Mouse (Mus musculus): ENCODE data around the gene Ncam1. TPM values are rescaled to one million over a fixed set of nuclear protein-coding genes. Genes with fewer than 3 reads are reported as not detected.

Gene Ncam1
- polyA plus RNA-seq, 1 experiment from 2014 or later: 432 TPM

GRCm38 (mm10) chr9:49485892-49486311, 312.8 kb downstream of the Ncam1 start, which contains the start of gene Ttc12:
Ttc12 (minus strand) TSS chr9:49486225.
- WGBS: under 1% methylated on average over 18 of the region's 18 CpGs
- peaks cover 16% of the 10 kb centered on the region for H3K4me1 ChIP-seq (replicated peaks)
- H3K9ac ChIP-seq (replicated peaks): peak within 1 kb of the TSS; percentile 55
- H3K9me3 ChIP-seq: no peaks in the 10 kb centered on the region
- no peak within 1 kb of the TSS for H3K27ac ChIP-seq
- peak; percentile 88 for ATAC-seq
- H3K4me3 ChIP-seq (replicated peaks): peak within 1 kb of the TSS; percentile 47
- no peaks in the 10 kb centered on the region for H3K36me3 ChIP-seq
- peak within 1 kb of the TSS; percentile 69 for H3K4me2 ChIP-seq (replicated peaks)
- peaks cover 8% of the 10 kb centered on the region; the same call in 1 of the 2 replicates for H3K27me3 ChIP-seq

GRCm38 (mm10) chr9:49485250-49485891, 313.4 kb downstream of the Ncam1 start:
- H3K36me3 ChIP-seq: no peaks in the 10 kb centered on the region
- peak overlapping the region; percentile 55 for H3K9ac ChIP-seq (replicated peaks)
- H3K9me3 ChIP-seq: no peaks in the 10 kb centered on the region
- peak overlapping the region; percentile 47 for H3K4me3 ChIP-seq (replicated peaks)
- ATAC-seq: peak; percentile 44
- no peak overlapping the region for H3K27ac ChIP-seq
- peaks cover 16% of the 10 kb centered on the region for H3K4me1 ChIP-seq (replicated peaks)
- H3K27me3 ChIP-seq: peaks cover 8% of the 10 kb centered on the region; the same call in 1 of the 2 replicates
- H3K4me2 ChIP-seq (replicated peaks): peak overlapping the region; percentile 69
- WGBS: 4% methylated on average over 21 of the region's 21 CpGs

GRCm38 (mm10) chr9:49483316-49483715, 315.4 kb downstream of the Ncam1 start:
- H3K4me1 ChIP-seq (replicated peaks): peaks cover 11% of the 10 kb centered on the region
- peak overlapping the region; percentile 19; the same call in 1 of the 2 replicates for H3K4me2 ChIP-seq (replicated peaks)
- H3K27me3 ChIP-seq: peaks cover 8% of the 10 kb centered on the region; the same call in 1 of the 2 replicates

GRCm38 (mm10) chr9:49472126-49472525, 326.6 kb downstream of the Ncam1 start:
- H3K36me3 ChIP-seq: no peaks in the 10 kb centered on the region
- H3K27ac ChIP-seq: no peak overlapping the region
- H3K9me3 ChIP-seq: no peaks in the 10 kb centered on the region
- no peak for ATAC-seq
- H3K4me2 ChIP-seq (replicated peaks): no peak overlapping the region
- no peak overlapping the region for H3K9ac ChIP-seq (replicated peaks)
- no peaks in the 10 kb centered on the region; the same call in 1 of the 2 replicates for H3K4me1 ChIP-seq (replicated peaks)
- 75% methylated on average over 11 of the region's 11 CpGs for WGBS
- no peak overlapping the region for H3K4me3 ChIP-seq (replicated peaks)
- no peaks in the 10 kb centered on the region for H3K27me3 ChIP-seq

More at GRCm38 (mm10) chr9:49483316-49483715, 315.4 kb downstream of the Ncam1 start:
- Histone ChIP-seq H3K9ac (replicated peaks) (no peak overlapping the region), H3K4me3 (replicated peaks) (no peak overlapping the region), H3K27ac (no peak overlapping the region), H3K36me3 (no peaks in the 10 kb centered on the region), H3K9me3 (no peaks in the 10 kb centered on the region)
- WGBS: 46% methylated on average over 10 of the region's 10 CpGs
- no peak for ATAC-seq

- H3K4me1 ChIP-seq (replicated peaks): no peaks in the 10 kb centered on the region; the same call in 1 of the 2 replicates
- H3K4me3 ChIP-seq (replicated peaks): no peak overlapping the region
- no peaks in the 10 kb centered on the region for H3K27me3 ChIP-seq
- ATAC-seq: no peak
- H3K9me3 ChIP-seq: no peaks in the 10 kb centered on the region
- H3K36me3 ChIP-seq: no peaks in the 10 kb centered on the region
- H3K4me2 ChIP-seq (replicated peaks): no peak overlapping the region
- no peak overlapping the region for H3K9ac ChIP-seq (replicated peaks)
- 83% methylated on average over 6 of the region's 6 CpGs for WGBS
- H3K27ac ChIP-seq: no peak overlapping the region
Observed at GRCm38 (mm10) chr9:49470946-49471345, 327.8 kb downstream of the Ncam1 start.

- Histone ChIP-seq H3K27ac (no peak overlapping the region), H3K4me3 (replicated peaks) (no peak overlapping the region), H3K27me3 (no peaks in the 10 kb centered on the region), H3K9me3 (no peaks in the 10 kb centered on the region), H3K4me1 (replicated peaks) (no peaks in the 10 kb centered on the region; the same call in 1 of the 2 replicates), H3K36me3 (no peaks in the 10 kb centered on the region), H3K9ac (replicated peaks) (no peak overlapping the region), H3K4me2 (replicated peaks) (no peak overlapping the region)
- ATAC-seq: no peak
- WGBS: 94% methylated on average over 19 of the region's 19 CpGs
Observed at GRCm38 (mm10) chr9:49470006-49470405, 328.7 kb downstream of the Ncam1 start.

- Histone ChIP-seq H3K4me2 (replicated peaks) (no peak overlapping the region), H3K4me1 (replicated peaks) (no peaks in the 10 kb centered on the region), H3K27me3 (no peaks in the 10 kb centered on the region), H3K9ac (replicated peaks) (no peak overlapping the region), H3K27ac (no peak overlapping the region), H3K9me3 (peaks cover 2% of the 10 kb centered on the region; the same call in 1 of the 2 replicates), H3K36me3 (no peaks in the 10 kb centered on the region), H3K4me3 (replicated peaks) (no peak overlapping the region)
- WGBS: 94% methylated on average over 3 of the region's 3 CpGs
- no peak for ATAC-seq
Observed at GRCm38 (mm10) chr9:49456136-49456535, 342.6 kb downstream of the Ncam1 start.

GRCm38 (mm10) chr9:49452396-49452795, 346.3 kb downstream of the Ncam1 start:
- H3K9ac ChIP-seq (replicated peaks): no peak overlapping the region
- H3K27me3 ChIP-seq: no peaks in the 10 kb centered on the region
- no peak overlapping the region for H3K4me2 ChIP-seq (replicated peaks)
- H3K4me3 ChIP-seq (replicated peaks): no peak overlapping the region
- no peaks in the 10 kb centered on the region for H3K36me3 ChIP-seq
- no peak for ATAC-seq
- WGBS: 97% methylated on average over 1 of the region's 1 CpGs
- H3K4me1 ChIP-seq (replicated peaks): no peaks in the 10 kb centered on the region
- peaks cover 2% of the 10 kb centered on the region; the same call in 1 of the 2 replicates for H3K9me3 ChIP-seq
- no peak overlapping the region for H3K27ac ChIP-seq

Measured in midbrain, embryonic 13.5 days (tissue).